Mouse (Mus musculus) induced T-regulatory cell, adult 2 months (primary cell): ENCODE measurements around the gene Gm13287.
"Not testable (repeated sequence)": the region's sequence is repeated elsewhere in the genome, so short reads cannot be mapped to it uniquely, and the experiment has no call there.

ENCODE experiments used
- DNase-seq: peaks from one replicate; pipeline ENCODE4 v3.0.0-alpha.2; 2012; ENCODE audit warnings: low read depth

The Gm13287 gene

DNA sequence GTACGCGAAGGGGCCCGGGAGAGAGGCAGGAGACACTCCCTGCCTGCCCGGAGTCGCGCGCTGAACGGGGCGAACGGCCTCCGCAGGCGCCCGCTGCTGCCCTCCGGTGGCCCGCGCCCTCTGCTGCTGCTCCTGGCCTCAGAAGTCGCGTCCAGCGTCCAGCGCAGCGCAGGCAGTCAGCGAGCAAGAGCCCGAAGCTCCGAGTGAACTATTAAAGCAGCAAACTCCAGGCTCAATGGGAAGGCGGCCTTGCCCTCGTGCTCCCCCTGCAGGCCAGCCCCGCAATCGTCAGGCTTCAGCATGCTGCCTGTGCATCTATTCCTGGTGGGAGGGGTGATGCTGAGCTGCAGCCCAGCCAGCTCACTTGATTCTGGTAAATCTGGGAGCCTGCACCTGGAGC, 6.0 kb upstream of the Gm13287 start, which contains the start of gene Gm13279:
TSS of gene Gm13279 (plus strand) at position 301 of the 400 bp plus-strand sequence.
- not testable (repeated sequence) for DNase-seq

DNA sequence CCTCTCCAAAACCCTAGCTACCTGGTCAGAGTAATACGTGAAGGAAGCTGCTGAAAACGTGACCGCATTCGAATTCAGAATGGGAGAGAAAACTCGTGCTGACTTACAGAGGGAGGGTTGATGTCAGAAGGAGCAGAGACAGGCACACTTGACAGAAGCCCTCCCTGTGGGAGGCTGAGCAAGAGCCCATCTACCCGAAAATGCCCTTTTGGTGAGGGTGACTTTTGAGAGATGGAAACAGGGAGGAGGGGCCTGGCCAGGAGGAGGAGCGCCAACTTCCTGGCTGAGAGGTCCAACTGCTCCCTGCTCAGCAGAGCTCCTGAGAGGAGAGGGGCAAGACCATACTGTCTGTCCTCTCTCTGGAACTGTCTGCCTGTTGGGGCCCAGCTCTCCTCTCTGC, 3.7 kb upstream of the Gm13287 start, which contains the start of gene Gm13285:
TSS of gene Gm13285 (plus strand) at position 301 of the 400 bp plus-strand sequence.
- not testable (repeated sequence) for DNase-seq

DNA sequence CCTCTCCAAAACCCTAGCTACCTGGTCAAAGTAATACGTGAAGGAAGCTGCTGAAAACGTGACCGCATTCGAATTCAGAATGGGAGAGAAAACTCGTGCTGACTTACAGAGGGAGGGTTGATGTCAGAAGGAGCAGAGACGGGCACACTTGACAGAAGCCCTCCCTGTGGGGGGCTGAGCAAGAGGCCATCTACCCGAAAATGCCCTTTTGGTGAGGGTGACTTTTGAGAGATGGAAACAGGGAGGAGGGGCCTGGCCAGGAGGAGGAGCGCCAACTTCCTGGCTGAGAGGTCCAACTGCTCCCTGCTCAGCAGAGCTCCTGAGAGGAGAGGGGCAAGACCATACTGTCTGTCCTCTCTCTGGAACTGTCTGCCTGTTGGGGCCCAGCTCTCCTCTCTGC, 2.2 kb downstream of the Gm13287 start, which contains the start of gene Gm13288:
TSS of gene Gm13288 (plus strand) at position 301 of the 400 bp plus-strand sequence.
- not testable (repeated sequence) for DNase-seq

DNA sequence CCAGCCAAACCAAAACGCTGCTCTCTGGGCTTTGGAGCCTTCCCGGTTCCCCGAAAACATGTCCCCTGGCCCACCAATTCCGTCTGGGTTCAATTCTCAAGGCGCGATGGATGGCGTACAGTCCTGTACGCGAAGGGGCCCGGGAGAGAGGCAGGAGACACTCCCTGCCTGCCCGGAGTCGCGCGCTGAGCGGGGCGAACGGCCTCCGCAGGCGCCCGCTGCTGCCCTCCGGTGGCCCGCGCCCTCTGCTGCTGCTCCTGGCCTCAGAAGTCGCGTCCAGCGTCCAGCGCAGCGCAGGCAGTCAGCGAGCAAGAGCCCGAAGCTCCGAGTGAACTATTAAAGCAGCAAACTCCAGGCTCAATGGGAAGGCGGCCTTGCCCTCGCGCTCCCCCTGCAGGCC, 2.7 kb downstream of the Gm13287 start:
- not testable (repeated sequence) for DNase-seq

DNA sequence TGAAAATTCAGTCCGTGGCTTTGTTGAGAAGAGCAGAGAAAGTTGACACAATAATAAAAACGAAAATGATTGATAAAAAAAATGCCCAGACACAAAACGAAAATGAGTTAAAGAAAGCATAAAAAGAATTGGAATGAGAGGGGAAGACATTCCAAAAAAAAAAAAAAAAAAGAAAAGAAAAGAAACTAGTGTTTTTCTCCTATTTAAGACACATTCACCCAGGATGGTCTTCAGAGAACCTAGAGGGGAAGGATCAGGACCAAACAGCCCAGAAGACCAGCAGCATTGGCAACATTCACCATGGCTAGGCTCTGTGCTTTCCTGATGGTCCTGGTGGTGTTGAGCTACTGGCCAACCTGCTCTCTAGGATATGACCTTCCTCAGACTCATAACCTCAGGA, 12.9 kb downstream of the Gm13287 start, which contains the start of gene Ifna7:
TSS of gene Ifna7 (plus strand) at position 301 of the 400 bp plus-strand sequence.
- DNase-seq = no peak

DNA sequence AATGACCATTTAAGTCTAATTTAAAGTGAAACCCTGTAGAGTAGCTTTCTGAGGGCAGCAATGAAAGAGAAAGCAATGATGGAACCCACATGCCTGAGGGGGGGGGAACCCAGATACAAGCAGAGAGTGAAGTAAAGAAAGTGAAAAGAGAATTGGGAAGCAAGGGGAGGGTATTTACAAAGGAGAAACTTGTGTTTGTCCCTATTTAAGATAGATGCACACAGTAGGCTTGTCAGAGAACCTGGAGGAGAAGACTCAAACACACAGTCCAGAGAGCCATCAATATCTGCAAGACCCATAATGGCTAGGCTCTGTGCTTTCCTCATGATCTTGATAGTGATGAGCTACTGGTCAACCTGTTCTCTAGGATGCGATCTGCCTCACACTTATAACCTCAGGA, 16.6 kb downstream of the Gm13287 start, which contains the start of gene Ifna11:
TSS of gene Ifna11 (plus strand) at position 301 of the 400 bp plus-strand sequence.
- DNase-seq = no peak

DNA sequence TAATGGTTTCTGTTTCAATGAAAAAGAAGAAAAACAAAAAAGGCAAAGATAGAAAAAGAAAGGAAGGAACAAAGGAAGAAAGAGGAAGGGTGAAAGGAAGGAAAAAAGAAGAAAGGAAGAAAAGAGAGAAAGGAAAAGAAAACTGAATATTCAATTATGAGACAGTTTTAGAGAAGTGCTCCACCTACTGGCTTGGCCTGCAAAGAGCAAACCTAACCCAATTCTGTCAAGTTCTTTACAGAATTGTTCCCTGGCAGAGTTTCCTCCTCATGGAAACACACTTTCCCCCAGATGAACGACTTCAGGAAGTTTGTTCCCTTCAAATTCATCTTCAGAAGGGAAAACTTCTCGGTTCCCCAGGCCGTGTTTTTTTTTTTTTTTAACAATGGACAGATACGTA, 19.9 kb downstream of the Gm13287 start:
- DNase-seq = peak; percentile 55

DNA sequence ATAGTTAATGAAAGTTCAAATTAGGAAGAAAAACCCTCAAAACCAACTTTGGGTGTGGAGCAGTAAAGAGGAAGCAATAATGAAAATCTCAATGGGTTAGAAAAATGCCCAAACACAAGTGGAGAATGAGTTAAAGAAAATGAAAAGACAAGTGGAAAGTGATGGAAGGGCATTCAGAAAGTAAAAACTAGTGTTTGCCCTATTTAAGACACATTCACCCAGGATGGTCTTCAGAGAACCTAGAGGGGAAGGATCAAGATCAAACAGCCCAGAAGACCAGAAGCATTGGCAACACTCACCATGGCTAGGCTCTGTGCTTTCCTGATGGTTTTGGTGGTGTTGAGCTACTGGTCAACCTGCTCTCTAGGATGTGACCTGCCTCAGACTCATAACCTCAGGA, 24.1 kb downstream of the Gm13287 start, which contains the start of gene Ifna6:
TSS of gene Ifna6 (plus strand) at position 301 of the 400 bp plus-strand sequence.
- DNase-seq = not testable (repeated sequence)

DNA sequence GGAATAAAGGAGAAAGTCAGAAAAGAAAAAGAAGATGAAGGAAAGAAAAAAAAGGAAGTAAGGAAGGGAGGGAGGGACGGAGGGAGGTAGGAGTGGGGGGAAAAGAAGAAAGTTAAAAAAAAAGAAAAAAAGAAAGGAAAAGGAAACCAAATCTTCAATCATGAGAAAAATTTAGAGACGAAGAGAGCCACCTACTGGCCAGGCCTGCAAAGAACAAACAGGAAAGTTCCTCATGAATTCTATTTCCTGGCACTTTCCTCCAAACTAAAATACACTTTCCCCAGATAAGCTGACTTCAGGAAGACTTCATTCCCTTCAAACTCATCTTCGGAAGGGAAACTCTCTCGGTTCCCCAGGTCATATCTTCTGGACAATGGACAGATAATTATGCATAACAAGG, 27.5 kb downstream of the Gm13287 start:
- peak; percentile 65 for DNase-seq

DNA sequence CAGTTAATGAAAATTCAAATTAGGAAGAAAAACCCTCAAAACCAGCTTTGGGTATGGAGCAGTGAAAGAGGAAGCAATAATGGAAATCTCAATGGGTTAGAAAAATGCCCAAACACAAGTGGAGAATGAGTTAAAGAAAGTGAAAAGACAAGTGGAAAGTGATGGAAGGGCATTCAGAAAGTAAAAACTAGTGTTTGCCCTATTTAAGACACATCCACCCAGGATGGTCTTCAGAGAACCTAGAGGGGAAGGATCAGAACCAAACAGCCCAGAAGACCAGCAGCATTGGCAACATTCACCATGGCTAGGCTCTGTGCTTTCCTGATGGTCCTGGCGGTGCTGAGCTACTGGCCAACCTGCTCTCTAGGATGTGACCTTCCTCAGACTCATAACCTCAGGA, 32.2 kb downstream of the Gm13287 start, which contains the start of gene Ifna5:
TSS of gene Ifna5 (plus strand) at position 301 of the 400 bp plus-strand sequence.
- DNase-seq = not testable (repeated sequence)

DNA sequence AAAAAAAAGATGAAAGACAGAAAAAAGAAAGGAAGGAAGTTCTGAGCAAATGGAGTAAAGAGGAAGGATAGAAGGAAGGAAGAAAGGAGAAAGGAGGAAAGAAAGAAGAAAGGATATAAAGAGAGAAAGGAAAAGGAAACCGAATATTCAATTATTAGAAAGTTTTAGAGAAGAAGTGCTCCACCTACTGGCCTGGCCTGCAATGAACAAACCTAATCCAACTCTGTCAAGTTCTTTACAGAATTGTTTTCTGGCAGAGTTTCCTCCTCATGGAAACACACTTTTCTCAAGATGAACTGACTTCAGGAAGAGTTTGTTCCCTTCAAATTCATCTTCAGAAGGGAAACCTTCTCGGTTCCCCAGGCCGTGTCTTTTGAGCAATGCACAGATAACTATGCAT, 35.8 kb downstream of the Gm13287 start:
- peak; percentile 57 for DNase-seq

DNA sequence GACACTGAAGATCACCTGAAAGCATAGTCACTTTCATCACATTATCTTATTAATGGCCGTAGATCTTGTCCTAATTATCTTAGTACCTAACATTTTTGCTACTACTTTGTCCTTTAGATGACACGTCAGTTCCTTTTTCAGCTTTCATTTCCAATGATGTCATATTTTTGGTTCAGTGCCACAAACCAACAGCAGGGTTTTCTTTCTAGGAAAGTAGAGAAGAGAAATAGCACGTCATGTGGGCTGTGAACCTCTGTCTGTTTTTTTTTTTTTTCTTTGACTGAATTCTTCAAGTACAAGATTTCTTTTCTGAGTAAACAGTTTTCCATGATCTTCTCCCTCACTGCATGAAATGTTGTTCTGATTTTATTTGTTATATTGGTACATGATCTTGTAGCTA, 37.0 kb downstream of the Gm13287 start:
- DNase-seq = no peak

DNA sequence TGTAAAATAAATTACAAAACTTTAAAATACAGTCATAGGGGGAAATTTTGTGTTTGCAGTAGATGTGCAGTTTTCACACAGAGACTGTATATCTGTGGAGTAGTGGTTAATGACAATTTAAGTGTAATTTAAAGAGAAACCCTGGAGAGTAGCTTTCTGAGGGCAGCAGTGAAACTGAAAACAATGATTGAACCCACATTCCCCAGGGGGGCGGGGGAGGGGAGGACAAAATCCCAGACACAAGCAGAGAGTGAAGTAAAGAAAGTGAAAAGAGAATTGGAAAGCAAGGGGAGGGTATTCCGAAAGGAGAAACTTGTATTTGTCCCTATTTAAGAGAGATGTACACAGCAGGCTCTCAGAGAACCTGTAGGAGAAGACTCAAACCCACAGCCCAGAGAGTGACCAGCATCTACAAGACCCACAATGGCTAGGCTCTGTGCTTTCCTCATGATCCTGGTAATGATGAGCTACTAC, 38.4 kb downstream of the Gm13287 start, which contains the start of gene Ifna4:
TSS of gene Ifna4 (plus strand) at position 424 of the 474 bp plus-strand sequence.
- DNase-seq = no peak

DNA sequence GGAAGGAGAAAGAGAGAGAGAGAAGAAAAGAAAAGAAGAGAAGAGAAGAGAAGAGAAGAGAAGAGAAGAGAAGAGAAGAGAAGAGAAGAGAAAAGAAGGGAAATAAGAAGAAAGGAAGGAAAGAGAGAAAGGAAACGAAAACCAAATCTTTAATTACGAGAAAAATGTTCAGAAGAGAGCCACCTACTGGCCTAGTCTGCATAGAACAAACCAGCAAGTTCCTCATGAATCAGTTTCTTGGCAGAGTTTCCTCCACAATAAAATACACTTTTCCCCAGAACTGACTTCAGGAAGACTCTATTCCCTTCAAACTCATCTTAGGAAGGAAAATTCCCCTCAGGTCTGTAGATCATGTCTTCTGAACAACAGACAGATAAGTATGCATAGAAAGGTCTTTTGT, 42.3 kb downstream of the Gm13287 start:
- DNase-seq = peak; percentile 47

DNA sequence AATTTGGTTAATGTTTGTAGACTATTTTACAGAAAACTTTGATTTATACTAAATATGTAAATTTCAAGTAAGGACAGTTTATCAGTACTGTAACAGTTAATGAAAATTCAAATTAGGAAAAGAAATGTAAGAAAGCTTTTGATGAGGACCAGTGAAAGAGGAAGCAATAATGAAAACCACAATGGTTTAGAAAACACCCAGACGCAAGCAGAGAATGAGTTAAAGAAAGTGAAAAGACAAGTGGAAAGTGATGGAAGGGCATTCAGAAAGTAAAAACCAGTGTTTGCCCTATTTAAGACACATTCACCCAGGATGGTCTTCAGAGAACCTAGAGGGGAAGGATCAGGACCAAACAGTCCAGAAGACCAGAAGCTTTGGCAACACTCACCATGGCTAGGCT, 46.6 kb downstream of the Gm13287 start, which contains the start of gene Ifna1:
TSS of gene Ifna1 (plus strand) at position 390 of the 400 bp plus-strand sequence.
- DNase-seq = no peak

DNA sequence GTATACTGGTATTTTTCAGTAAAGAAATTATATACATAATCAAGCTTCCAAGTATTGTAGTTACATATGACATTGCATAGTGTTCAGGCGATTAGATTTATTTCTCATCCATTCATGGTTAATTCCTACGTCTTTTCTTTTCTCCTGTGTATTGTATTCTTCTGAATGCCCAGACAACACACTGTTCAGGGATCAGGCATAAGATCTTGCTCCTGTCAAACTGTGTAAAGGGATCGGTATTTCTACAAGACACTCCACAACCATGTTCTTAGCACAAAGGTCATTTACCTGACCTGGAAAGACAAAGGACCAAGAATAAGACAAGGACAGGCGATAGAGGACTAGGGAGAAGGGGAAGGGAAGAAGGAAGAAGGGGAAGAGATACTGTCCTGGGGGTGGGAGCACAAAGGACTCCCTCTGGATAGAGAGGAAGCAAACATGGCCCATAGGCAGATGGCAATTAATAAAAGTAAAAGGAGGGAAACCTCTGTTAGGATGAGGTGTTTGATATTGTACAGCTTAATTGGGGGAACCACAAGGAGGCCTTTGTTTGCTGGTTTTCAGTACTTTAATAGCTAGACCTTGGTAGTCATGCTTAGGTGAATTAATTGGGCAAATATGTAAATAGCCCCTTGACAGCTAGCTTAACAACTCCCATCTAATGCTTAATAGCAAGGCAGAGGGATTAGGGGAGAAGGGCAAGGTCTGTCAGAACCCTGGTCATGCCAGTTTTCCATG, 48.1 kb downstream of the Gm13287 start:
- no peak for DNase-seq
